Mouse (Mus musculus): ENCODE data around the gene Trim71.

- no peak for TF ChIP-seq CTCF (IDR thresholded peaks at IDR 0.05; ENCODE audit: control insufficient read depth, insufficient read depth, insufficient replicate concordance, low read depth, low read length)
- TF ChIP-seq POLR2A (IDR thresholded peaks at IDR 0.05; ENCODE audit: control insufficient read depth, low read depth, low read length), result no peak
These were observed 10.3 kb downstream of the Trim71 start for GRCm38 (mm10) chr9:114553828-114554227.
